Mouse (Mus musculus): ENCODE results near the gene Tbc1d30.

The Tbc1d30 gene

DNA sequence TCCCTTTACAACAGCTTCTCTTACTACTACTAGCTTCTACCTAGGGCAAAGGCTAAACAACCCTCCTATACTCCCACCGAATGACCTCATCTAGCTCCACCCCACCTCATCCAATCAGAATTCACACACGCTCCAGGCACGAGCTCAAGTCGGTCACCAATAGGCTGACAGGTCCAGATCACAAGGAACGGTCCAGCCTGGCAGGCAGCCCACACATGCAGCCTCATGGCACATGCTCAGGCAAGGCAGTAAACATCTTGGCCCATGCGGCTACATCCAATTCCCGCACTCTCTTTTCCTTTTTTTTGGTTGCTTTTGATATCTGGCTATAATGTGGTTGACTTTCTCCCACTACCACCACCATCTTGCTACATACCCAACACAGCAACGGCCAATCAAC is 88.9 kb downstream of the Tbc1d30 start:
- no peak for DNase-seq

DNA sequence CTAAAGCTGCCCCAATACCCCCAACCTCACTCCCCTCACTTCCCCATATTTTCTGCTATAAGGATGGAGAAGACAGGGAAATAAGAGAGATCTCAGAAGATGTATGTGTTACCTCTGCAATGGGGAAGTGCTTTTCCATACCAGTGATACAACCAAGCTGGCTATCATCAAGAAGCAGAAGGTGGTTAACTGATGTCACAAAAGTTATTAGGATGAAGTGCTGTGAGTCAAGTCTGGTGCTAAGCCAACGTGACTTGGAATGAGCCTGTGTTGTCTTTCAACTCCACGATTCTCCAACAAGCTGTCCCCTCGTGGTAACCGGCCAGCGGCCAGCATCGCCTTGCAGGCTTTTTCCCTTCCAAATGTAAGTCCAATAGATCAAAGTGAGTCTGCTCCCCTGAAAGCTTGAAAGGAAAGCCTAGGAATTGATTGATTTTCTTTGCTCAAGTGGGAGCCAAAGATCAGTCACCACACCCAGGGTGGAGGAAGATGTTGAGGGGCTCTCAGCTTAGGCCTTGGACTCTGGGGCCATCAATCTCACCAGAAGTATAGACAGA is 90.0 kb downstream of the Tbc1d30 start:
- DNase-seq = peak in 1 of 2 experiments; percentile 65

DNA sequence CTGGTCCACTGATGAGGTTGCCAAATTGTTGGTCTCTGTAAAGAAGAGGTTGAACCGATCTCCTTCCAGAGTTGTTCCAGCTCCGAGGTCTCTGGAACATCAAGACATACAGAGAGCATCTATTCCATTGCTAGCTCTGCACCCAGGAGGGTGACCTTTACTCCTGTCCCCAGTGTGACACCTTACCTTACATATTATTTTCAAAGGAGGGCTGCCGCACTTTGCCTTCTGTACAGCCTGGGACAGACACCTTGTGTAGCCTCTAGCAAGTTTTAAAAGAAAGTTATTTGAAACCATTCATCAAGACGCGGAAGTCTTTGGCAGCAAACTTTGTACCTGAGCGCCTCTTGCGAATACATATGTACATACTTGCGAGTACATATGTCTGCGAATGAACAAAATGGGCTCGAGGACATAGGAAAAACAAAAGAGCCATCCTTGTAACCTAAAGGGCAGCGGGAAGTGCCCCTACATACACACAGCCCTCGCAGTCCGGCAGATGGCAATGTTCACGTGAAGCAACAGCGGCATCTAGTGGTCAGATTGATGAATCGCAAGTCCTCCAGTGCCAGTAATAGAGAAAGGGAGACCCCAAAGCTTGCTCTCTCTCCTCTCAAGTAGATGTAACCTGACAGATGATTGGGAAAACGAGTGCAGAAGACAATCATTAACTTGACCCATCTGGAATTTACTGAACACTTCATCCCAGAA is 94.8 kb downstream of the Tbc1d30 start:
- peak; percentile 65 to 83 for DNase-seq

DNA sequence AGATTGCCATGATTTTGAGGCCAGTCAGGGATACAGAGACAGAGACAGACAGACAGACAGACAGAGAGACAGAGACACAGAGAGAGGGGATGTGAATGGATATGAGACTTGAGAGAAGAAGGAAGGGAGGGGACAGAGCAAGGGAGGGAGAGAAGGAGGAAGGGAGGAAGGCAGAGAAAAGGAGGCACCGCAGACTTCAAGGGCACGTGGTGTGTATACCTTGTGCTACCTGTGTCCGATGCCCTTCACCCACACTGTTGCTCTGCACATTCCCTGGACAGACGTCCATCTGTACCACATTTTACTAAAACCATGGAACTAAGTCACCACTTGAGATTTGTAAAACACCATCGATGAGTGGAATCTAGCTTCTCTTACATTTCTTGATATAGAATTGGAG is 95.6 kb downstream of the Tbc1d30 start:
- DNase-seq = no peak

DNA sequence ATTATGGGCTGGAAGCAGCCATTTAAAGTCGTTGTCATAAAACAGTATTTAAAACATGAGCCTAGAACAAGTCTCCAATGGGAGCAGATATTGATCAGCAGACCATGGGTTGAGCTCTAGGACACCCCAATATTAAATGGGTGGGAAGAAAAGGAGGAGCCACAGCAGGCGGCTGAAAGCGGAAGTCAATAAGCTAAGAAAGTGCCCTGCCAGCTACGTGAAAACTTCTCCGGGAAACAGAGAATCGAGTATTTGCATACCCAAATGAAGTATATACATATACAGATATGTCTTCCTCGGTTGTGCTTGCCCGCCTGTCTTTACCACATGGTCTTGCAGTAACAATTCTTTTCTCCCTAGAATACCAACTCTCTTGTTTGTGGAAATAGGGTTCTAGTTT is 96.7 kb downstream of the Tbc1d30 start:
- DNase-seq = no peak

DNA sequence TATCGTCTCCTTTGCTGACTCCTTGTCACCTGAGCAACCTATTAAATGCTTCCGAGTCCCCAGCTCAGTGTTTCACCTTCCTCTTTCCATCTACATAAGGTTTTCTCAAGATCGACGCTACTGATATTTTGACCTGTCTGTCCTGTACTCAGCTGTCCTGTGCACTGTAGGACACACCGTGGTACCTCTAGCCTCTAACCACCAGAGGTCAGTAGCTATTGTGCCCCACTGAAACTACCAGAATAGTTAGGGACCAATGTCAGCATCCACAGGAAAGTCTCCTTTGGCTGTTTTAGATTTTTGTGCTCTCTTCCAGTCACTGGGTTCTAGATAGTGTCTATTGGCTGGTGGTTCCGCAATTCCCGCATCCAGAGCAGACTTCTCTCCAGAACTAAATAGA is 98.3 kb downstream of the Tbc1d30 start:
- DNase-seq = no peak

DNA sequence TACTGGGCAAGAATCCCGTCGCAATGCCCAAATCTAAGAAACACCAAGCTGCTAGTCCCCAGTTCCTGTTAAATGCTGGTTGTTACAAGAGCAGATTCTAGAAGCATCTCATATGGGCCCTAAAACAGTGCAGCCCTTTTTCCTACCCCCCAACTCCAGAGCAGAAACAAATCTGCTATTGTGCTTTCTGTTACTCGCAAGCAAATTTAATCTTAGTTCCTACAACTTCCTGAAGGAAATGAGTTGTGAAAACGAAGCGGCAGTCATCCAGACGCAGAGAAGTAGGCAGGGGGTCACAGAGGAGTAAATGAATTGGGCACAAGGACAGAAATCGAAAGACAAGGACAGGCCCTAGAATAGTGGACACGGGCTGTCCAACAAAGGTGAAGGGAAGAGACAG is 99.9 kb downstream of the Tbc1d30 start:
- DNase-seq = peak; percentile 30 to 63

DNA sequence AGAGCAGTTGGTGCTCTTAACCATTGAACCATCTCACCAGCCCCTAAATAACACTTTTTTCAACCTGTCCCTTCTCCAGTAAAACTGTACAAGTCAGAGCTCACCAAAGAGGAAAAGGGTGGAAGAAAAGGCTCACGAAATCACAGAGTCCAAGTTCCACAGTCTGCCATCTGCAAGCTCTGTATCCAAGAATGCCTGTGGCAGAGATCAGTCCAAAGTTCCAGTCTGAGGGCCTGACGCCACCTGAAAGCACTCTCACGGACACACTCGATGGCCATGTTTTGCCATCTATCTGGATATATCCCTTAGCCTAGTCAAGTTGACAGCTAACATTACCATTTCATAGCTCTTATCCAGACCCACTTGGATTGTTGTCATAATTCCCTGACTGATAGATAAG is 101.3 kb downstream of the Tbc1d30 start:
- DNase-seq = no peak

DNA sequence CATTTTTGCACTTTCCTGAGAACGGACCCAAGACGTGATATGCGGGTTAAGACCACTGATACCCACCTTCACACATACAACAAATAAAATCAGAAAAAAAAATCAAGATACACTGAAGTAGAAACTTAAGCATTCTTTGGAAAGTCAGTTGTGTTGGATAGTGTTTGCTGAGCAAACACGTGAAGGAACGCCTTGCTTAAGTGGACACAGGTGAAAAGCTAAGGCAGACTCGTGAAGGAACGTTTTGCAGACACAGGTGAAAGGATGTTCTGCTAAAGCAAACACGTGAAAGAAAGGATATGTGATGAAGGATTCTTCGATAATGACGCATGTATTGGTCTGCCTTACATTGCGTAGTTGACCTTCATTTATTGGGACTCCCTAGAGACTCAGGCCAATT is 103.5 kb downstream of the Tbc1d30 start:
- no peak for DNase-seq

DNA sequence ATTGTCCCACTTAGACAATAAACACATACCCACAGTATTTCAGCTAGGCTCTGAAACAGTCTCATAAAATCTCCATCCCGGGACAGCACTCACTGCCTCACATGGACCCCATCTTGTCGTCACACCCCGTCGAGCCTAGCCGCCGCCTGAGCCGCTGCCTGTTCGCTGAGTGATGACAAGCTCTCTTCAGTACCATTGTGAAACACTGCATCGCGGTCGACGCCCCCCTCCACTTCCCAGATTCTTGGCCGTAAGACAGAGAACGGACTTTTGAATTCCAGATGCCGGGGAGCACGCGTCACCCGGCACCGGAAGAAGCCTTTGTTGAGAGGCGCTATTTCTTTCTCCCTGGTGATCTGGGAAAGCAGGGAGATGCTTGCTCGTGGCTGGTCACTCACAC is 104.1 kb downstream of the Tbc1d30 start:
- DNase-seq = peak; percentile 68 to 81

DNA sequence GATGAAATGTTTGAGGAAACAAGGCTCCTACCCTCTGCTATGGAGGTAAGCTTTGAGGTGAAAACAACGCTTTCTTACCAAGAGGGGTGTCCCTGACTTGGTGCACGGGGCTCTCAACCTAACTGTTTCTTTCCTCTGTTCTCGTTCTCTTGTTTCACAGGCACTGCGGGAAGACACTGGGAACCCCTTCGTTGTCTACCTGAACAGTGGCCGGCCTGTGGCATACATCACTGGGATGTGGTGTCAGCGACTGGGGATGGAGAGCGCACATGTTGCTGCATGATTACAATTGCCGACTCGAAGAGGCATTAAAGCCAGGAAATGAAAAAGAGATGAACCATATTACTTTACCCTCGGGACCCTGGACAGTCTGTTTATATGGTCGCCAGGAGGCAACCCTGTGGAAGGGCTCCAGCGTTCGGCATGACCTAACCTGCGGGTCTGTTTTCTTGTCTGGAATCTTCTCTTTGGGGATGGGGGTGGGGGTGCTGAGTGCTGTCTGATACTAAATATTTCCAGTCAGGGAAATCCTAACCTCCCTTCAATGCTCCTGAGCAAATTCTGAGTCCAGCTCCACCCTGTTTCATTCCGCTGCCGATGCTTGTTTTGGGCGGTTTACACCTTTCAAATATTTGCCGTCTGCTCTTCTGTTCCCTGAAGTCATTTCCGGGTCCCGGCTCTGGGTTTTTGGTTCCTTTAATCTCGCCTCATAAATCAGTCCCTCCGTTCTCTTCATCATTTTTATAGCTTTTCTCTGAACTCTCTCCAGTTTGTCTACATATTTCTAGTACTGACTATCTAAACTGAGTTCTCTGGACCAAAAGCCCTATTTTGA is 107.5 kb downstream of the Tbc1d30 start:
- no peak for DNase-seq

DNA sequence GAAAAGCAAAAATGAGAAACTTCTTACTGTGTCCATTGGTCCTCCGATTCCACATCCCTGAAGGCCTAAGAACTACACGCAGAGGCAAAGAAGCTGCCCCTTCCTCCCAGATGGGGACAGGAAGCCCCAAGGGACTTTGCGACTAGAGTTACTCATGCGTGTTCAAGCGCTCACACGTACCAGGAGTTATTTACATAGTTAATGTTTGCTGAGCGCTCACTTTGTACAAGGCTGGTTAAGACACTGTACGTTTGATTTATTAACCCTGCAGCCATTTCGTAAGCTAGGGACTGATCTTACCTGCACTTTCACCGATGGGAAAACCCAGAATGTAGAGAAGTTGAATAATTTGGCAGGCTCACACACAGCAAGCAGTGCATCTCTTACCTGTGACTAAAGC is 108.5 kb downstream of the Tbc1d30 start:
- DNase-seq = no peak

DNA sequence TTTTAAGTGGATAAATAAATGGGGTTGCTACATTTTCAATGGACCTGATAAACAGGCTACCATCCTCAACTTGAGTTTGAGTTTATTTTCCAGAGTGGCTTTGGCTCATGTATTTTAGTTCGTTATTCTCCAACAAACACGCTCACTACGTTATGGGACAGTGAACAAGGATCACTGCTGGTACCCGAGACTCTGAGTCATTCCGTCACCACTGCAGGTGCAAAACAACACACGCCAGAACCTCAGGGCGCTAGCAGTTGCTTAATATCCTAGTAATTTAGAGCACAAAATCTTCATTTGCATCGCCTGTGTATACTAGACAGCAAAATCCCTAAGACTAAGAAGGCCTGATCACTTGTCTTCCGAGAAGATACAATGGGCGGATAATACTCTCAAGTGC is 112.0 kb downstream of the Tbc1d30 start:
- DNase-seq = no peak

DNA sequence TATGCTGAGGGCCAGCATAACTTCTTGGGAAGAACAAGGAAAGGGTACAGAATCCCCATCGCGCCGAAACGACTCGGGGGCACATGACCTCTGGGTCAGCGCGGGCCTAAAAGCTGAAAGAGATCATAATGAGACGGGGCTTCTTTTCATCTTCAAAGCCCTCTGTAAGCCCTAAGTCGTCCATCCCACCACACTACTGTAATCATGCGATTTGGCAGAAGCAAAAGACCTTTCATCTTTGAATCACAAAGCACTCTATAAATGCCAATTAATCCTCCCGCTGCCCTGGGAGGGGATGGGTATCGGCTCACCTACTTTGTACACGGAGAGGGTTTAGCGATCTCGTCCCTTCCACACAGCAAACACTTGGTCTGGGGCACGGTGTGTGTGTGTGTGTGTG is 112.5 kb downstream of the Tbc1d30 start:
- DNase-seq = no peak

DNA sequence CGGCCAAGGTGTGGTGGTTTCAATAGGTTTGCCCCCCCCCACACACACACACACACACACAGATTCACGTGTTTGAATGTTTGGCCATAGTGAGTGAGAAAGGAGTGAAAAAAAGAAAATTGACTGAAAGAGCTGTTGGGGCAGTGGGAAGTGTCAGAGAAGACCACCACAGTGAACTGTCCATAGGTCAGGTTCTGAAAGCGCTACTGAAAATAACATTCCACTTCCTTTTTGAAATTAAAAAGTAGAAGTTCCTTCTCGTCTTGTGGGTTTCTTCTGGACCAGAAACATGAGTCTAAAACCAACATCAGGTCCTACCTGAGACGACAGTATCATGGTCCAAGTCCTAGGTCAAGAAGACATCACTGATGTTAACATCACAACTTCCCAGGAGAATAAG is 113.7 kb downstream of the Tbc1d30 start:
- no peak for DNase-seq

DNA sequence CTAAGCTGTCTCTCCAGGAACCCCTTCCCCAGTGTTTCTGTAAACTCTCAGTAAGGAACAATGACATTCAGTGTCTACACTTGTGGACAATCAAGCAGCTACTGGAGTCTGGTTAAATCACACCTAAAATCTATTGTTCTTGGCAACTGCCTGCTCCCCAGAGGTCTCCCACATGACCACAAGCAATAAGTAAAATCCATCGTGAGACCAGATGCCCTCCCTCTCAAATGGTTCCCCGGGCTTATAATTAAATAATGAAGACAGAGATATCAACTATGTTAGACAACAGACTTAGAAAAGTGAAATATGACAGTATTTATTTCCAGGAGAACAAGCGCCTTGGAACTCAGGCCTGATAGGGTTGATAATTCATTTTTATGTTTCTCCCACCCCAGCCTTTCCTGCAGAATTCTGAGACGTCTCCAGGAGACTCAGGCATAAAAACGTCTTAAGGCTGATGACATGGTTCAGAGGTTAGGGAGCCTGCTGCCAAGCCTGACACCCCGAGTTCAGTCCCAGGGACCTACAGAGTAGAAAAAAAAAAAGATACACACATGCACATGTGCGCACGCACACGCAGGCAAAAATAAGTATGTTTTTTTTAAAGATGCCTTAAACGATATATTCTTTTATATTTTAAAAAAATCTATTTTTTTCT is 115.8 kb downstream of the Tbc1d30 start:
- DNase-seq = no peak

DNA sequence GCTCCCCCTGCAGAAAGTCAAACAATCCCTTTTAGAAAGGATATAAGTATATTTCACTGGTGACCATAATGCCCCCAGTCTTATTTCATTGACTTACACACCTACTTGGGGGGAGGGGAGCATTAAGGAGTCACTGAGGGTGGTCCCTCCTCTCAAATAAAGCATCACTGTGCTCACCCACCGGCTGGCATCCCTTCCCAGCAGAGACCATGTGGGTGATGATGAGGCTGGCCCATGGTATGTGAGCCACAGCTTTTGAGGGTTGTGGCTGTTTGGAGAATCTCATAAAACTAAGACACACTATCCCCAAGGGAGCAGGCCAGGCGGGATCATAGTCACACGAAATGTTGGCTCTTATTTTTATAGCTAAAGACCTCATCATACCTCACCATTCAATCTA is 116.6 kb downstream of the Tbc1d30 start:
- no peak for DNase-seq

DNA sequence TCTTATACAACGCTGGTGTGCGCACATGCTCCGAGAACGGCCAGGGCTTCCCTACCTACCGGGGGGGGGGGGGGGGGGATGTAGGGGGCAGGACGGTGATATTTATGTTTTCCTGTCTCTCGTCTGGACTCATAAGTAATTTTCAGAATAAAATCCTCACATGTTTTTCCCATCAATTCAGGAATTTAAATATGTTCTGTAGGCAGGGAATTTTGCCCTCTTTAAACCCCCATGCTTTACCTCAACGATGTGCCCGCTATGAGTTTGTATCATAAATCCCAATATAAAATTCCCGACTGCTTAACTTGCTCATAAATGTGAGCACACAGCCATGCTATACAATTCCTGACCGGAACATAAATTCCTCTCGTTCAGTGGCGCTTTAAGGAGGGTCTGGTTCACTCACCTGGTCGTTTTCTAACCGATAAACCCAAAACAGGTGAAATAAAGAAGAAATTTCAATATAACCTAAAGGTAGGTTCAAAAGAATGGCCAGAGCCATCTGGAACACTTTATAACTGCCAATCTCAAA is 122.6 kb downstream of the Tbc1d30 start:
- no peak for DNase-seq

DNA sequence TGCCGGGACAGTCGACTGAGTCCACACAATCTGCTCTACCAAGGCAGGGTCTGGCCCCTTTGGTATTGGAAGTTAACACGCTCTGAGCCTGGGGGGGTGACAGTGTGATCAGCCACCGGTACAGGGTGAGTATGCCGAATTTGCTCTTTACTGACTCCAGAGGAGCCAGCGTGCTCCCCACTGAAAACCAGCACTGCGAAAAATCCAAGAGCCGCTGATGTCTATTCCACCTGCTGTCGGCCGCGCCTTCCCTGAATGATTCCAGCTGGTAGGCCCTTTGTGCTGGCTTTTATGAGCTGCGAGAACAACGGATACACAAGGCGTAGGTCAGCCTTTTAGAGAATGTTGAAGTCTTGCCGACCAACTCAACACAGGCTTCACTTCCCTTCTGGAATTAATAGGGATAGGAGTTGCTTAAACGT is 123.1 kb downstream of the Tbc1d30 start:
- DNase-seq = no peak

DNA sequence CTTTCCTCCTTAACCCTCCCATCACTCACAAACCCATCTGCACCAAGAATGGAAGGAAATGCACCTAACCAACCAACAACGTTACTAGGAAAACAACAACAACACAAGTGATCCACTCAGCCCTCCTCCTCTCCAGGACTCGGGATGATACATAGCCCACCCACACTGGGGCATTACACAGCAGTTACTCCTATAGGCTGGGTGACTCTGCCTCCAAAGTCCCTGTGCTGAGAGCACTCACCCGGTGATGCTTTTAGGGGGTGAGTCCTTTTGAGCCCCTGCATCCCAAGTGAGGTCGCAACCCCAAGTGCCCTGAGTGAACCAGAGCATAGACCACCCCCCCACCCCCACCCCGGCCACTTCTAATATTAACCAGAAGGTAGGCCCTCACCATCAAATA is 123.7 kb downstream of the Tbc1d30 start:
- no peak for DNase-seq

DNA sequence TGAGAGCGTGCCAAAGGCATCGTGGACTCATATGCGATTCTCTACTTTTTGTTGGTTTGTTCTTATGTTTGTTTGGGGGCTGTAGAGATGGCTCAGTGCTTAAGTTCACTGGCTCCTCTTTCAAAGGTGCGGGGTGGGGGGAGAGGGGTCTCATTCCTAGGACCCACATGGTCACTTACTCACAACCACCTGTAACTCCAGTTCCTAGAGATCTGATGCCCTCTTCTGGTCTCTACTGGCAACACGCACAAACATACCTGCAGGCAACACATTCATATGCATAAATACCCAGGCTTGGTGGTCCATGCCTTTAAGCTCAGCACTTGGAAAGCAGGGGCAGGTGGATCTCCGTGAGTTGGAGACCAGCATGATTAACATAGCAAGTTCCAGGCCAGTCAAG is 125.4 kb downstream of the Tbc1d30 start:
- DNase-seq = no peak

DNA sequence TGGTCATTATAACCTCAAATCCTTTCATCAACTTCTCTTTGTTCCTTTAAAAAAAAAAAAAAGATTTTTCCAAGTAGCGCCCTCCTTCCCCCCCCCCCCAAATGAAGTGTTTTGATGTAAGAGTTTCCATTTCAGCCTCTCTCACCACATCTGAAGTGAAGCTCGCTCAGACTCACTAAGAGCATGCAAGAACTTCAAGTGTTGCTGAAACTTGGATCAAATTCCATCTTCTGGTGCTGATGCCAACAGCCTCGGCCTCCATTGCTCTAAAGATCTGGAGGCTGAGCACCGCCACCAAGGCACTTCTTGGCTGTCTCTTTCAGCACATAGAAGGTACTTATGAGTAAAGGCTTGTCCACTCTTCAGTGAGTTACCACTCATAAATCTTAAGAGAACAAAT is 128.2 kb downstream of the Tbc1d30 start:
- peak in 1 of 2 experiments; percentile 42 for DNase-seq

DNA sequence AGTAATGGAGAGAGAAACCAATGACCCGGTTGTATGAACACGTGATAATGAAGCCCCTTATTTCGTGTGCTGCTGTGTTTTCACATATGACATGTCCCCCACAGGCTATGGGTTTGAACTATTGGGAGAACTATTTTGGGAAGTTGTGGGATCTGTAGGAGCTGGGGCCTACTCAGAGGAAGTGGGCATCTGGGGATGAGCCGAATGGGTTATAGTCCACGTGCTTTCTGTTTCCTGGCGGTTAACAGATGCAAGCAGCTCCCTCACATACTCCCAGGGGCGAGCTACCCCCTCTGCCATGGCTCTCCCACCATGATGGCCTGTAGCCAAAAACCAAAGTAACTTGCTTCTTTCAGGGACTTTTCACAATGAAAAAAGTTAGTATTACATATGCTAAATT is 132.5 kb downstream of the Tbc1d30 start:
- DNase-seq = no peak

Data from lung, postnatal 4 days (tissue).